Mouse (Mus musculus): ENCODE data around the gene Irf2bp1. TPM values are rescaled to one million over a fixed set of nuclear protein-coding genes. Genes with fewer than 3 reads are reported as not detected.

Gene Irf2bp1
- polyA plus RNA-seq, 2 experiments: 6.8 TPM

DNA sequence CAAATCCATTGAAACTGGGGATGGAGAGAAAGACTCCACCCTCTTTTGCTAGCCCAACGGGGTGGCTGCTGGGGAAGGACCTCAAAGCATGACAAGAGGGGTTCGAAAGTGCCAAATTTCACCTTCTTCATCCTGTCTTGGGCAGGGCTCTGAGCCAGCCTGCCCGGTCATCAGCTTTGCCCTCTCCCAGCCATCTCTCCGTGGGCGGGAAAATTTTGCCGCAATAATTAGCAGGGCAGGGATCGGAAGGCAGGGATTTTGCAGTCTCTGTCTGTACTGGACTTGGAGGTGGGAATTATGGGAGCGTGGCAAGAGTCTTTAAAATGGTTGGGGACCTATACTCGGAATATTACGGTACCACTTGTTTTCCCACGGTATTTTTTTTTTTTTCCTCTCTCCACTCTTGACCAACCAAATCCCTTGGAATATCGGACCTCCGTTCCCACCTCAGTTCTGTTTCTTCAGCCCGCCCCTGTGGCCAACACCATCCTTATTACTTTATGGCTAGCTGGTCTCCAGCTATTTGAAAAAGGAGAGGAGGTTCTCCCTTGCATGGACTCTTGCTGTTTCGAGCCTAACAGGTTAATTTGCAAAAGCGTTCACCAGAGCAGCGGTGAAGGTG is 41.6 kb upstream of the Irf2bp1 start:
- 0 out of 4 replicates have a peak, but pooled peaks cover 0 to 1% of the 10 kb centered on the region in 2 experiments for H3K4me1 ChIP-seq (replicated peaks; ENCODE audit: control insufficient read depth in 2 of 2, insufficient read depth in 2 of 2, low read length in 1 of 2)
- H3K4me3 ChIP-seq (ENCODE audit: insufficient read depth in 1 of 2, low read depth in 2 of 2, low read length in 2 of 2): no peak overlapping the region
- no peak overlapping the region for H3K9ac ChIP-seq (replicated peaks)
- H3K4me2 ChIP-seq (ENCODE audit: low read depth): peak overlapping the region; percentile 26
- DNase-seq (ENCODE audit: low read depth in 3 of 3, low spot score in 3 of 3) (no peak), ATAC-seq (ENCODE audit: insufficient read depth) (no peak)
- under 1% methylated on average over 17 of the region's 17 CpGs for WGBS (ENCODE audit: insufficient replicate concordance)
- no peak overlapping the region for H3K27ac ChIP-seq
- peaks cover 77% of the 10 kb centered on the region for H3K27me3 ChIP-seq (ENCODE audit: control insufficient read depth, insufficient read depth, low read length)
- no peaks in the 10 kb centered on the region for H3K9me3 ChIP-seq (ENCODE audit: control insufficient read depth, low read length)
- TF ChIP-seq CTCF (IDR thresholded peaks at IDR 0.05; ENCODE audit: low read depth): no peak
- no peak for TF ChIP-seq EP300 (IDR thresholded peaks at IDR 0.05; ENCODE audit: low read depth)
- H3K36me3 ChIP-seq (replicated peaks; ENCODE audit: control insufficient read depth, insufficient read depth, low read depth): no peaks in the 10 kb centered on the region

- Histone ChIP-seq H3K36me3 (replicated peaks; ENCODE audit: control insufficient read depth, insufficient read depth, low read depth) (no peaks in the 10 kb centered on the region), H3K9ac (replicated peaks) (no peak overlapping the region), H3K27me3 (ENCODE audit: control insufficient read depth, insufficient read depth, low read length) (peaks cover 72% of the 10 kb centered on the region), H3K9me3 (ENCODE audit: control insufficient read depth, low read length) (no peaks in the 10 kb centered on the region), H3K4me1 (replicated peaks; ENCODE audit: control insufficient read depth in 2 of 2, insufficient read depth in 2 of 2, low read length in 1 of 2) (no peaks in the 10 kb centered on the region), H3K4me2 (ENCODE audit: low read depth) (peak overlapping the region; percentile 26), H3K4me3 (ENCODE audit: insufficient read depth in 1 of 2, low read depth in 2 of 2, low read length in 2 of 2) (no peak overlapping the region), H3K27ac (no peak overlapping the region)
- no peak for TF ChIP-seq CTCF (IDR thresholded peaks at IDR 0.05; ENCODE audit: low read depth)
- no peak for DNase-seq (ENCODE audit: low read depth in 3 of 3, low spot score in 3 of 3)
- WGBS (ENCODE audit: insufficient replicate concordance): under 1% methylated on average over 20 of the region's 20 CpGs
- ATAC-seq (ENCODE audit: insufficient read depth): no peak
Observed at GRCm38 (mm10) chr7:18962795-18963194, 41.0 kb upstream of the Irf2bp1 start.

GRCm38 (mm10) chr7:18963294-18963843 is 40.5 kb upstream of the Irf2bp1 start:
- H3K4me2 ChIP-seq (ENCODE audit: low read depth): no peak overlapping the region

GRCm38 (mm10) chr7:18965312-18965711 is 38.5 kb upstream of the Irf2bp1 start:
- Histone ChIP-seq H3K27me3 (ENCODE audit: control insufficient read depth, insufficient read depth, low read length) (peaks cover 53% of the 10 kb centered on the region), H3K9me3 (ENCODE audit: control insufficient read depth, low read length) (no peaks in the 10 kb centered on the region), H3K27ac (no peak overlapping the region), H3K36me3 (replicated peaks; ENCODE audit: control insufficient read depth, insufficient read depth, low read depth) (no peaks in the 10 kb centered on the region), H3K4me2 (ENCODE audit: low read depth) (no peak overlapping the region), H3K9ac (replicated peaks) (no peak overlapping the region), H3K4me1 (replicated peaks; ENCODE audit: control insufficient read depth in 2 of 2, insufficient read depth in 2 of 2, low read length in 1 of 2) (no peaks in the 10 kb centered on the region), H3K4me3 (ENCODE audit: insufficient read depth in 1 of 2, low read depth in 2 of 2, low read length in 2 of 2) (no peak overlapping the region)
- DNase-seq (ENCODE audit: low read depth in 3 of 3, low spot score in 3 of 3): no peak
- no peak for ATAC-seq (ENCODE audit: insufficient read depth)
- TF ChIP-seq CTCF (IDR thresholded peaks at IDR 0.05; ENCODE audit: low read depth): no peak
- TF ChIP-seq EP300 (IDR thresholded peaks at IDR 0.05; ENCODE audit: low read depth): no peak
- 69% methylated on average over 5 of the region's 5 CpGs for WGBS (ENCODE audit: insufficient replicate concordance)

More at GRCm38 (mm10) chr7:18963294-18963843, 40.5 kb upstream of the Irf2bp1 start:
- Histone ChIP-seq H3K4me3 (ENCODE audit: insufficient read depth in 1 of 2, low read depth in 2 of 2, low read length in 2 of 2) (no peak overlapping the region), H3K9me3 (ENCODE audit: control insufficient read depth, low read length) (no peaks in the 10 kb centered on the region), H3K4me1 (replicated peaks; ENCODE audit: control insufficient read depth in 2 of 2, insufficient read depth in 2 of 2, low read length in 1 of 2) (no peaks in the 10 kb centered on the region), H3K9ac (replicated peaks) (no peak overlapping the region), H3K36me3 (replicated peaks; ENCODE audit: control insufficient read depth, insufficient read depth, low read depth) (no peaks in the 10 kb centered on the region), H3K27me3 (ENCODE audit: control insufficient read depth, insufficient read depth, low read length) (peaks cover 66% of the 10 kb centered on the region), H3K27ac (no peak overlapping the region)
- no peak for TF ChIP-seq EP300 (IDR thresholded peaks at IDR 0.05; ENCODE audit: low read depth)
- no peak for TF ChIP-seq CTCF (IDR thresholded peaks at IDR 0.05; ENCODE audit: low read depth)
- ATAC-seq (ENCODE audit: insufficient read depth): no peak
- WGBS (ENCODE audit: insufficient replicate concordance): 2% methylated on average over 19 of the region's 19 CpGs
- DNase-seq (ENCODE audit: low read depth in 3 of 3, low spot score in 3 of 3): no peak

- Histone ChIP-seq H3K4me3 (ENCODE audit: insufficient read depth in 1 of 2, low read depth in 2 of 2, low read length in 2 of 2) (no peak overlapping the region), H3K4me1 (replicated peaks; ENCODE audit: control insufficient read depth in 2 of 2, insufficient read depth in 2 of 2, low read length in 1 of 2) (no peaks in the 10 kb centered on the region), H3K36me3 (replicated peaks; ENCODE audit: control insufficient read depth, insufficient read depth, low read depth) (no peaks in the 10 kb centered on the region), H3K4me2 (ENCODE audit: low read depth) (no peak overlapping the region), H3K27ac (no peak overlapping the region), H3K27me3 (ENCODE audit: control insufficient read depth, insufficient read depth, low read length) (peaks cover 30% of the 10 kb centered on the region), H3K9me3 (ENCODE audit: control insufficient read depth, low read length) (no peaks in the 10 kb centered on the region), H3K9ac (replicated peaks) (no peak overlapping the region)
- DNase-seq (ENCODE audit: low read depth in 3 of 3, low spot score in 3 of 3) (no peak), ATAC-seq (ENCODE audit: insufficient read depth) (no peak)
- TF ChIP-seq CTCF (IDR thresholded peaks at IDR 0.05; ENCODE audit: low read depth) (no peak), EP300 (IDR thresholded peaks at IDR 0.05; ENCODE audit: low read depth) (no peak)
- 14% methylated on average over 8 of the region's 8 CpGs for WGBS (ENCODE audit: insufficient replicate concordance)
Observed at GRCm38 (mm10) chr7:18967603-18968002, 36.2 kb upstream of the Irf2bp1 start.
